Mouse (Mus musculus) heart, postnatal 0 days (tissue): ENCODE results near the gene Tubb4a. TPM values are rescaled to one million over a fixed set of nuclear protein-coding genes. Genes with fewer than 3 reads are reported as not detected.

Experiments
- ATAC-seq: fragments of 200-750 bp; cut with Nextera tagmentation; 2 replicates; pipeline ENCODE4 v1.8.0; 2017; ENCODE audit warnings: low read depth, moderate number of reproducible peaks, moderate library complexity; ENCODE audit not compliant: insufficient read depth
- DNase-seq: peaks from one replicate; pipeline ENCODE4 v3.0.0-alpha.2; 2016; ENCODE audit warnings: low spot score
- H3K27ac ChIP-seq: fragments of 300-500 bp; sonication (generic); 2 replicates; pipeline ENCODE4 v1.5.1; 2014; ENCODE audit warnings: low read depth, mild to moderate bottlenecking
- H3K27me3 ChIP-seq: fragments of 300-500 bp; sonication (generic); 2 replicates; pipeline ENCODE4 v1.6.1; 2014; ENCODE audit warnings: low read length, mixed read lengths; ENCODE audit not compliant: control insufficient read depth, insufficient read depth
- H3K36me3 ChIP-seq: fragments of 300-500 bp; sonication (generic); replicated peaks from 2 replicates; pipeline ENCODE4 v1.6.1; 2014; ENCODE audit warnings: low read length, mixed read lengths; ENCODE audit not compliant: control insufficient read depth, insufficient read depth
- H3K4me1 ChIP-seq: fragments of 300-500 bp; sonication (generic); 2 replicates; pipeline ENCODE4 v1.6.1; 2014; ENCODE audit warnings: antibody characterized with exemption; ENCODE audit not compliant: control insufficient read depth, insufficient read depth
- H3K4me2 ChIP-seq: fragments of 300-500 bp; sonication (generic); 2 replicates; pipeline ENCODE4 v1.6.1; 2014; ENCODE audit warnings: low read depth, mild to moderate bottlenecking, low read length, moderate library complexity
- H3K4me3 ChIP-seq: fragments of 300-500 bp; sonication (generic); 2 replicates; pipeline ENCODE4 v1.5.1; 2014; ENCODE audit warnings: low read depth, low read length
- H3K9ac ChIP-seq: fragments of 300-500 bp; sonication (generic); replicated peaks from 2 replicates; pipeline ENCODE4 v1.6.1; 2014; ENCODE audit warnings: low read depth, low read length, mixed read lengths
- H3K9me3 ChIP-seq: fragments of 300-500 bp; sonication (generic); replicated peaks from 2 replicates; pipeline ENCODE4 v1.6.1; 2016; ENCODE audit warnings: low read length; ENCODE audit not compliant: control insufficient read depth
- CTCF ChIP-seq: IDR thresholded peaks from 2 replicates; pipeline ENCODE4 v1.5.1; 2016; ENCODE audit warnings: antibody characterized with exemption, control low read depth, low read depth
- EP300 ChIP-seq: IDR thresholded peaks from 2 replicates; pipeline ENCODE4 v1.6.1; 2016; ENCODE audit warnings: antibody characterized with exemption, low read depth
- WGBS: fragments of 180-500 bp; shearing (Covaris S2); extraction: QIAGEN DNeasy Blood & Tissue Kit; methylation state at CpG from one replicate; pipeline ENCODE4 v1.1.7; 2014; 5-methylcytosine and 5-hydroxymethylcytosine counted together
- polyA plus RNA-seq: library from polyadenylated mRNA; unstranded; fragments of >200 nt; fragmentation: Nextera tagmentation; extraction: Ambion mirVana; gene quantifications from 2 replicates; pipeline ENCODE4 v1.2.1, GENCODE M21; 2015
- total RNA-seq: library from RNA; depleted of rRNA; stranded (reverse); fragments of >200 nt; gene quantifications from 2 replicates; pipeline ENCODE4 v1.2.3, GENCODE M21; 2014; ENCODE audit warnings: low replicate concordance

The Tubb4a gene
- total and polyA plus RNA-seq, 2 experiments from 2014 or later = 1.3 to 2.8 TPM

DNA sequence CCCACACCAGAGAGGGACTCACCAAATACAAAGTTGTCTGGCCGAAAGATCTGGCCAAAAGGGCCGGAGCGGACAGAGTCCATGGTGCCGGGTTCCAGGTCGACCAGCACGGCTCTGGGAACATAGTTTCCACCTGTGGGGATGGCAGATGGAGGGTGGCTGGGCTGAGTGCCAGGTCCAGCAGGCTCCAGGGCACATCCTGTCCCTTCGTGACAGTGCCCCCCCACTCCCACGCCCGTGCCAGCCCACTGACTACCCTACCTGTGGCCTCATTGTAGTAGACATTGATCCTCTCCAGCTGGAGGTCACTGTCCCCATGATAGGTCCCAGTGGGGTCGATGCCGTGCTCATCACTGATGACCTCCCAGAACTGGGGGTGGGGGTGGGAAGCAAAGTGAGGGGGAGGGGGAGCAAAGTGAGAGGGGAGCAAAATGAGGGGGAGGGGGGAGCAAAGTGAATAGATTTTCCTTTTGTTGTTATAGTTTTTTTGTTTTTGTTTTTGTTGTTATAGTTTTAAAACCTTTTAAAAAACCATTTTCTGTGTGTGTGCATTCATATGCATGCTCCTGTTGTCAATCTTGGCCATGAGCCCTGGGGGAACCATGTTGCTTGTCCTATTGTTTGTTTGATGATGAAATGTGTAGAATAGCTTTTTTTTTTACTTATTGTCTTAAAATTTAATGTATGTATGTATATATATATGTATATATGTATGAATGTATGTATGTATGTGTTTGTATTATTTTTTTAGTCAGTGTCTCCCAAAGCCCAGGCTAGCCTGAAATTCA is 1.4 kb downstream of the Tubb4a start:
- Histone ChIP-seq H3K4me1 (no peaks in the 10 kb centered on the region), H3K4me2 (no peak overlapping the region), H3K9ac (no peak overlapping the region), H3K27ac (no peak overlapping the region), H3K4me3 (no peak overlapping the region), H3K9me3 (no peaks in the 10 kb centered on the region), H3K36me3 (no peaks in the 10 kb centered on the region), H3K27me3 (peaks cover 13% of the 10 kb centered on the region; the same call in 1 of the 2 replicates)
- TF ChIP-seq CTCF = no peak
- TF ChIP-seq EP300 = no peak
- WGBS = 76% methylated on average over 11 of the region's 11 CpGs
- DNase-seq = no peak
- no peak for ATAC-seq

DNA sequence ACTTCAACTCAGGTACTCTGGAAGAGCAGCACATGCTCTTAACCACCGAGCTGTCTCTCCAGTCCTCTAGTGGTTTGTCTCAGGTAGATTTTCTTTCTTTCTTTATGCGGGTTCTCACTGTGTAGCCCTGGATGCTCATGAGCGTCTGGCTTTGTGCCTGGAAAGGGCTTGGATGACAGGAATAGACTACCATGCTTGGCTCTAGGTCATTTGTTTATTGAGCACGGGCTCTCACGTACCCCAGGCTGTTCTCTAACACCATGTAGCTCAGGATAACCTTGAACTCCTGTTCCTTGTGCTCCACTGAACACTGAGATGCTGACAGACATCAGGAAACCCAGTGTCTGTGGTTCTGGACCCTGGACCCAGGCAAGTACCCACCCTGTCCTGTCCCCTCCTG is 5.1 kb downstream of the Tubb4a start:
- peaks cover 9% of the 10 kb centered on the region; the same call in 1 of the 2 replicates for H3K27me3 ChIP-seq
- no peak overlapping the region for H3K4me3 ChIP-seq
- H3K4me1 ChIP-seq = no peaks in the 10 kb centered on the region
- no peak overlapping the region for H3K9ac ChIP-seq
- H3K27ac ChIP-seq = no peak overlapping the region
- no peak overlapping the region for H3K4me2 ChIP-seq
- H3K36me3 ChIP-seq = no peaks in the 10 kb centered on the region
- DNase-seq (no peak), ATAC-seq (no peak)
- no peaks in the 10 kb centered on the region for H3K9me3 ChIP-seq
- WGBS = 61% methylated on average over 5 of the region's 5 CpGs
- TF ChIP-seq CTCF = no peak
- no peak for TF ChIP-seq EP300

DNA sequence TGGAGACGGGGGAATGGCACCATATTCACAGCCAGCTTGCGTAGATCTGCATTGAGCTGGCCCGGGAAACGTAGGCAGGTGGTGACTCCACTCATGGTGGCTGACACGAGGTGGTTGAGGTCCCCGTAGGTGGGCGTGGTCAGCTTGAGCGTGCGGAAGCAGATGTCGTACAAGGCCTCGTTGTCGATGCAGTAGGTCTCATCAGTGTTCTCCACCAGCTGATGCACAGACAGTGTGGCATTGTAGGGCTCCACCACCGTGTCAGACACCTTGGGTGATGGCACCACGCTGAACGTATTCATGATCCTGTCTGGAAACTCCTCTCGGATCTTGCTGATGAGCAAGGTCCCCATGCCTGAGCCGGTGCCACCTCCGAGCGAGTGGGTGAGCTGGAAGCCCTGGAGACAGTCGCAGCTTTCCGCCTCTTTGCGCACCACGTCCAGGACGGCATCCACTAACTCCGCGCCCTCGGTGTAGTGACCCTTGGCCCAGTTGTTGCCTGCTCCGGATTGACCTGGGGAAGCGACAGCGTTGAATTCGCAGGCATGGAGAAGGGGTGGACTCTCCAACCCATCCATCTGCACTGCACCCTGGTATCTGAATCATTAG is 6.2 kb downstream of the Tubb4a start:
- Histone ChIP-seq H3K27me3 (no peaks in the 10 kb centered on the region), H3K36me3 (no peaks in the 10 kb centered on the region), H3K4me1 (no peaks in the 10 kb centered on the region), H3K9me3 (no peaks in the 10 kb centered on the region), H3K27ac (no peak overlapping the region), H3K9ac (no peak overlapping the region), H3K4me2 (no peak overlapping the region), H3K4me3 (no peak overlapping the region)
- DNase-seq (no peak), ATAC-seq (no peak)
- 89% methylated on average over 31 of the region's 31 CpGs for WGBS
- no peak for TF ChIP-seq EP300
- TF ChIP-seq CTCF = no peak

DNA sequence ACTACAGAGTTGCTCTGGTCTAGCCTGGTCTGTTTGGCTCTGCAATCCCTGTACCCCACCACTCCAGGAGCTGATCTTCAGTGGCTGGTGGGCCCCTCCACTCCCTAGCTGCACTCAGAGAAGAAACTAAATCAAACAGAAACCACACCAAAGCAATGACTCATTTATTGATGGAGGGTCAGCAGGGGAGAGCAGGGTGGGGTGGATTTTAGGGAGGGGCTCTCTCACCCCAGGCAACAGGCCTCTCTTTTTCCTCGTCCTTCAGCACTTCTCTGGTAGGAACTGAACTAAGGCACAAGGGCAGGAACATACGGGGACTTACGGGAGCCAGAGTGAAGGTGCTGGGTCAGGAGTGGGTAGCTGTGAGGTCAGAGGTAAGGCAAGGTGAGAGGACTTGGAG is 7.7 kb downstream of the Tubb4a start:
- Histone ChIP-seq H3K9me3 (no peaks in the 10 kb centered on the region), H3K4me1 (no peaks in the 10 kb centered on the region), H3K9ac (no peak overlapping the region), H3K4me2 (no peak overlapping the region), H3K4me3 (no peak overlapping the region), H3K36me3 (no peaks in the 10 kb centered on the region), H3K27me3 (no peaks in the 10 kb centered on the region), H3K27ac (no peak overlapping the region)
- no peak for ATAC-seq
- DNase-seq = no peak
- 62% methylated on average over 3 of the region's 3 CpGs for WGBS
- no peak for TF ChIP-seq EP300

DNA sequence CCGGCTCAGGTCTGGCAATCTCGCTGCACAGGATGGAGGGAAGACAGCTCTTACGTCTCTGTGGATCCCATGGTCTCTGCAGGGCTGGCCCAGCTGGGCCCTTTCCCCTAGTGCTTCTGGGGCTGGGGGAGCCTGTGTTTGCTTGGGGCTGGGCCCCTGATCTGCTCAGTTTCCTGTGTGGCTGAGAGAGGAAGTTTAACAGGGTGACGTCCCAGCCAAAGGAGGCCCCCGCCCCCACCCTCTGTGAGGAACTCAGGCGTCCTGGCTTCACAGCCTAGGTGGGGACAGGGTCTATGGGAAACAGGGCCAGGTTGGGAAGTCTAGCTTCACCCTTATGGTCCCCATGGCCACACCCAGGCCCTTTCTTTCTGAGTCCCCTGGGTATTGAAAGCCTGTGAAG is 9.2 kb downstream of the Tubb4a start, which contains the start of gene Dennd1c:
Gene Dennd1c (minus strand): TSS at position 179 of the 400 bp plus-strand sequence.
- Histone ChIP-seq H3K4me3 (peak within 1 kb of the TSS; percentile 13; the same call in 1 of the 2 replicates), H3K36me3 (no peaks in the 10 kb centered on the region), H3K9me3 (no peaks in the 10 kb centered on the region), H3K4me2 (peak within 1 kb of the TSS; percentile 44; the same call in 1 of the 2 replicates), H3K27me3 (no peaks in the 10 kb centered on the region), H3K9ac (peak within 1 kb of the TSS; percentile 35; the same call in 1 of the 2 replicates), H3K4me1 (no peaks in the 10 kb centered on the region), H3K27ac (peak within 1 kb of the TSS; percentile 44; the same call in 1 of the 2 replicates)
- TF ChIP-seq CTCF (no peak), EP300 (no peak)
- DNase-seq (no peak), ATAC-seq (peak; percentile 33; the same call in 1 of the 2 replicates)
- 37% methylated on average over 6 of the region's 6 CpGs for WGBS
